Mouse (Mus musculus): ENCODE measurements at regions not wholly inside any gene's neighbourhood (a gene's known extent, or its start where the extent isn't known, plus 50 kb on each side); places are given as distances from the start of the nearest gene placed in this dataset.

- no peaks in the 10 kb centered on the region for H3K4me1 ChIP-seq (ENCODE audit: control insufficient read depth in 1 of 2, insufficient read depth in 2 of 2)
- no peak overlapping the region for H3K4me2 ChIP-seq (ENCODE audit: insufficient read depth, low read depth, poor library complexity, severe bottlenecking)
- dilution Hi-C loops (cut with MboI; ENCODE audit: extremely low pct_ligation_motif_present, extremely low pct_unique_long_range_greater_than_20kb, low sequenced_read_pairs) (no loop called here), in situ Hi-C loops (cut with MboI; ENCODE audit: low pct_ligation_motif_present, low pct_unique_long_range_greater_than_20kb, low sequenced_read_pairs) (no loop called here)
- TF ChIP-seq KAT2A (IDR thresholded peaks at IDR 0.05; ENCODE audit: insufficient replicate concordance, low read length): no peak
- TF ChIP-seq EP300 (IDR thresholded peaks at IDR 0.05; ENCODE audit: low read length): no peak
- no peak for TF ChIP-seq UBTF (IDR thresholded peaks at IDR 0.05; ENCODE audit: low read depth, low read length)
- TF ChIP-seq NRF1 (IDR thresholded peaks at IDR 0.05; ENCODE audit: low read depth, low read length): no peak
- TF ChIP-seq JUND (conservative IDR thresholded peaks at IDR 0.05; ENCODE audit: low read depth, low read length): no peak
- no peak for TF ChIP-seq CHD1 (IDR thresholded peaks at IDR 0.05; ENCODE audit: low read depth, low read length)
- no peak for TF ChIP-seq ELF1 (IDR thresholded peaks at IDR 0.05; ENCODE audit: low read depth, low read length)
- TF ChIP-seq MAX (IDR thresholded peaks at IDR 0.05; ENCODE audit: low read length): no peak
- no peak for TF ChIP-seq ZNF384 (IDR thresholded peaks at IDR 0.05; ENCODE audit: low read depth, low read length)
- no peak for TF ChIP-seq ZMIZ1 (IDR thresholded peaks at IDR 0.05; ENCODE audit: low read depth, low read length)
- TF ChIP-seq ETS1 (conservative IDR thresholded peaks at IDR 0.05; ENCODE audit: low read depth, low read length): no peak
- no peak overlapping the region for H3K9ac ChIP-seq (ENCODE audit: insufficient read depth, low read depth)
- no peak overlapping the region for H3K27ac ChIP-seq (ENCODE audit: insufficient read depth, low read depth)
- no peak overlapping the region for H3K4me3 ChIP-seq (replicated peaks in 1 of 3; ENCODE audit: low read depth in 2 of 3, low read length in 2 of 3, poor library complexity in 1 of 3)
- no peak for DNase-seq (ENCODE audit: extremely low read depth)
- no peaks in the 10 kb centered on the region for H3K9me3 ChIP-seq (replicated peaks; ENCODE audit: low read length)
- H3K79me2 ChIP-seq (replicated peaks; ENCODE audit: control insufficient read depth, extremely low read depth, insufficient read depth, poor library complexity, severe bottlenecking): no peaks in the 10 kb centered on the region
- no peaks in the 10 kb centered on the region for H3K36me3 ChIP-seq (replicated peaks in 1 of 2; ENCODE audit: control insufficient read depth in 1 of 2, insufficient read depth in 1 of 2, low read length in 1 of 2)
- no peaks in the 10 kb centered on the region for H3K27me3 ChIP-seq (replicated peaks)
Measured at GRCm38 (mm10) chr12:11037951-11038350, 112.9 kb downstream of the Kcns3 start.

GRCm38 (mm10) chr12:11020571-11021545 lies 130.0 kb downstream of the Kcns3 start:
- Histone ChIP-seq H3K4me3 (replicated peaks in 1 of 3; ENCODE audit: low read depth in 2 of 3, low read length in 2 of 3, poor library complexity in 1 of 3) (no peak overlapping the region), H3K4me2 (ENCODE audit: insufficient read depth, low read depth, poor library complexity, severe bottlenecking) (no peak overlapping the region), H3K4me1 (ENCODE audit: control insufficient read depth in 1 of 2, insufficient read depth in 2 of 2) (no peaks in the 10 kb centered on the region), H3K27ac (ENCODE audit: insufficient read depth, low read depth) (no peak overlapping the region), H3K79me2 (replicated peaks; ENCODE audit: control insufficient read depth, extremely low read depth, insufficient read depth, poor library complexity, severe bottlenecking) (no peaks in the 10 kb centered on the region; the same call in 1 of the 2 replicates), H3K9ac (ENCODE audit: insufficient read depth, low read depth) (no peak overlapping the region), H3K9me3 (replicated peaks; ENCODE audit: low read length) (no peaks in the 10 kb centered on the region), H3K27me3 (replicated peaks) (no peaks in the 10 kb centered on the region), H3K36me3 (replicated peaks in 1 of 2; ENCODE audit: control insufficient read depth in 1 of 2, insufficient read depth in 1 of 2, low read length in 1 of 2) (no peaks in the 10 kb centered on the region)
- no peak for DNase-seq (ENCODE audit: extremely low read depth)
- in situ Hi-C loops (cut with MboI; ENCODE audit: low pct_ligation_motif_present, low pct_unique_long_range_greater_than_20kb, low sequenced_read_pairs): no loop called here
- no peak for TF ChIP-seq USF1 (IDR thresholded peaks at IDR 0.05; ENCODE audit: low read depth, low read length)
- no peak for TF ChIP-seq NRF1 (IDR thresholded peaks at IDR 0.05; ENCODE audit: low read depth, low read length)
- no peak for TF ChIP-seq UBTF (IDR thresholded peaks at IDR 0.05; ENCODE audit: low read depth, low read length)
- TF ChIP-seq ELF1 (IDR thresholded peaks at IDR 0.05; ENCODE audit: low read depth, low read length): no peak
- no peak for TF ChIP-seq RCOR1 (conservative IDR thresholded peaks at IDR 0.05; ENCODE audit: low read depth, low read length)
- dilution Hi-C loops (cut with MboI; ENCODE audit: extremely low pct_ligation_motif_present, extremely low pct_unique_long_range_greater_than_20kb, low sequenced_read_pairs): no loop called here

All from CH12.LX (cell line).